Mouse (Mus musculus) hindbrain, embryonic 12.5 days (tissue): Measurements from ENCODE around the gene Gopc. TPM values are rescaled to one million over a fixed set of nuclear protein-coding genes. Genes with fewer than 3 reads are reported as not detected.
"Not testable (repeated sequence)": the region's sequence is repeated elsewhere in the genome, so short reads cannot be mapped to it uniquely, and the experiment has no call there.

Experiments used
- ATAC-seq: fragments of 200-750 bp; cut with Nextera tagmentation; 2 replicates; pipeline ENCODE4 v1.8.0; 2017; ENCODE audit warnings: moderate TSS enrichment; ENCODE audit not compliant: low FRiP score
- H3K27ac ChIP-seq: fragments of 300-500 bp; sonication (generic); 2 replicates; pipeline ENCODE4 v1.5.1; 2016; ENCODE audit warnings: mild to moderate bottlenecking
- H3K27me3 ChIP-seq: fragments of 300-500 bp; sonication (generic); 2 replicates; pipeline ENCODE4 v1.6.1; 2016; ENCODE audit warnings: mild to moderate bottlenecking
- H3K36me3 ChIP-seq: fragments of 300-500 bp; sonication (generic); 2 replicates; pipeline ENCODE4 v1.6.1; 2016; ENCODE audit warnings: mild to moderate bottlenecking
- H3K4me1 ChIP-seq: fragments of 300-500 bp; sonication (generic); 2 replicates; pipeline ENCODE4 v1.6.1; 2016
- H3K4me2 ChIP-seq: fragments of 300-500 bp; sonication (generic); replicated peaks from 2 replicates; pipeline ENCODE4 v1.6.1; 2016; ENCODE audit warnings: mild to moderate bottlenecking
- H3K4me3 ChIP-seq: fragments of 300-500 bp; sonication (generic); 2 replicates; pipeline ENCODE4 v1.5.1; 2016; ENCODE audit warnings: mild to moderate bottlenecking
- H3K9ac ChIP-seq: fragments of 300-500 bp; sonication (generic); 2 replicates; pipeline ENCODE4 v1.6.1; 2016; ENCODE audit warnings: mild to moderate bottlenecking, moderate library complexity
- H3K9me3 ChIP-seq: fragments of 300-500 bp; sonication (generic); replicated peaks from 2 replicates; pipeline ENCODE4 v1.6.1; 2016; ENCODE audit warnings: mild to moderate bottlenecking
- WGBS: fragments of 180-500 bp; shearing (Covaris S2); methylation state at CpG from one replicate; pipeline ENCODE4 v1.1.7; 2016; 5-methylcytosine and 5-hydroxymethylcytosine counted together
- polyA plus RNA-seq: library from polyadenylated mRNA; unstranded; fragments of >200 nt; fragmentation: Nextera tagmentation; extraction: Ambion mirVana; gene quantifications from 2 replicates; pipeline ENCODE4 v1.2.1, GENCODE M21; 2016

Gene Gopc
- polyA plus RNA-seq, 1 experiment from 2014 or later: 30.4 TPM

GRCm38 (mm10) chr10:52383022-52383421, 1.1 kb upstream of the Gopc start:
- Histone ChIP-seq H3K4me3 (peak overlapping the region; percentile 74; the same call in 1 of the 2 replicates), H3K27ac (no peak overlapping the region), H3K9me3 (no peaks in the 10 kb centered on the region), H3K27me3 (no peaks in the 10 kb centered on the region), H3K4me2 (peak overlapping the region; percentile 65; the same call in 1 of the 2 replicates), H3K9ac (no peak overlapping the region), H3K4me1 (peaks cover 8% of the 10 kb centered on the region), H3K36me3 (no peaks in the 10 kb centered on the region)
- ATAC-seq: no peak
- WGBS: 89% methylated on average over 6 of the region's 6 CpGs

GRCm38 (mm10) chr10:52381321-52381801, 563 bp downstream of the Gopc start:
- Histone ChIP-seq H3K36me3 (no peaks in the 10 kb centered on the region), H3K4me1 (peaks cover 8% of the 10 kb centered on the region)

GRCm38 (mm10) chr10:52377813-52378212, 4.1 kb downstream of the Gopc start:
- no peaks in the 10 kb centered on the region for H3K27me3 ChIP-seq
- H3K9me3 ChIP-seq: no peaks in the 10 kb centered on the region
- no peak overlapping the region for H3K4me3 ChIP-seq
- 97% methylated on average over 2 of the region's 2 CpGs for WGBS
- peaks cover 8% of the 10 kb centered on the region for H3K4me1 ChIP-seq
- no peak for ATAC-seq
- H3K9ac ChIP-seq: no peak overlapping the region
- no peak overlapping the region for H3K4me2 ChIP-seq
- no peak overlapping the region for H3K27ac ChIP-seq
- no peaks in the 10 kb centered on the region for H3K36me3 ChIP-seq

More at GRCm38 (mm10) chr10:52381321-52381801, 563 bp downstream of the Gopc start:
- Histone ChIP-seq H3K4me2 (peak overlapping the region; percentile 65), H3K4me3 (peak overlapping the region; percentile 74), H3K9me3 (no peaks in the 10 kb centered on the region), H3K9ac (peak overlapping the region; percentile 86), H3K27me3 (no peaks in the 10 kb centered on the region), H3K27ac (peak overlapping the region; percentile 95)
- peak; percentile 76 for ATAC-seq
- 1% methylated on average over 19 of the region's 19 CpGs for WGBS

- Histone ChIP-seq H3K9ac (no peak overlapping the region), H3K36me3 (no peaks in the 10 kb centered on the region), H3K9me3 (no peaks in the 10 kb centered on the region), H3K27ac (no peak overlapping the region), H3K4me1 (peaks cover 8% of the 10 kb centered on the region), H3K27me3 (no peaks in the 10 kb centered on the region), H3K4me3 (no peak overlapping the region), H3K4me2 (no peak overlapping the region)
- ATAC-seq: no peak
- 96% methylated on average over 2 of the region's 2 CpGs for WGBS
These were observed 5.5 kb downstream of the Gopc start for GRCm38 (mm10) chr10:52376422-52376821.

GRCm38 (mm10) chr10:52374651-52375050, 7.3 kb downstream of the Gopc start:
- H3K36me3 ChIP-seq: no peaks in the 10 kb centered on the region
- no peak for ATAC-seq
- no peaks in the 10 kb centered on the region for H3K9me3 ChIP-seq

GRCm38 (mm10) chr10:52373834-52374233, 8.1 kb downstream of the Gopc start:
- no peak overlapping the region for H3K4me2 ChIP-seq
- no peak overlapping the region for H3K27ac ChIP-seq
- H3K9ac ChIP-seq: no peak overlapping the region
- whole genome bisulfite sequencing: 82% methylated on average over 4 of the region's 4 CpGs
- no peak for ATAC-seq
- H3K4me3 ChIP-seq: no peak overlapping the region
- no peaks in the 10 kb centered on the region for H3K36me3 ChIP-seq
- no peaks in the 10 kb centered on the region for H3K9me3 ChIP-seq
- H3K27me3 ChIP-seq: no peaks in the 10 kb centered on the region
- peaks cover 3% of the 10 kb centered on the region; the same call in 1 of the 2 replicates for H3K4me1 ChIP-seq

More at GRCm38 (mm10) chr10:52374651-52375050, 7.3 kb downstream of the Gopc start:
- no peaks in the 10 kb centered on the region for H3K27me3 ChIP-seq
- H3K4me3 ChIP-seq: no peak overlapping the region
- no peak overlapping the region for H3K4me2 ChIP-seq
- H3K9ac ChIP-seq: no peak overlapping the region
- no peak overlapping the region for H3K27ac ChIP-seq
- H3K4me1 ChIP-seq: peaks cover 8% of the 10 kb centered on the region

GRCm38 (mm10) chr10:52368376-52368775, 13.5 kb downstream of the Gopc start:
- ATAC-seq: no peak
- H3K27me3 ChIP-seq: no peaks in the 10 kb centered on the region
- H3K4me1 ChIP-seq: no peaks in the 10 kb centered on the region
- H3K9me3 ChIP-seq: no peaks in the 10 kb centered on the region
- WGBS: 97% methylated on average over 4 of the region's 4 CpGs
- no peak overlapping the region for H3K27ac ChIP-seq
- no peak overlapping the region for H3K4me2 ChIP-seq
- no peaks in the 10 kb centered on the region for H3K36me3 ChIP-seq
- no peak overlapping the region for H3K9ac ChIP-seq
- no peak overlapping the region for H3K4me3 ChIP-seq

GRCm38 (mm10) chr10:52360862-52361609, 20.9 kb downstream of the Gopc start:
- WGBS: 91% methylated on average over 9 of the region's 9 CpGs
- Histone ChIP-seq H3K4me2 (no peak overlapping the region), H3K36me3 (0 out of 2 replicates have a peak, but pooled peaks cover 2% of the 10 kb centered on the region), H3K4me3 (no peak overlapping the region), H3K27me3 (no peaks in the 10 kb centered on the region), H3K9ac (no peak overlapping the region), H3K9me3 (no peaks in the 10 kb centered on the region), H3K4me1 (no peaks in the 10 kb centered on the region), H3K27ac (no peak overlapping the region)
- ATAC-seq: no peak

- ATAC-seq: no peak
- Histone ChIP-seq H3K9ac (no peak overlapping the region), H3K27ac (no peak overlapping the region), H3K36me3 (0 out of 2 replicates have a peak, but pooled peaks cover 2% of the 10 kb centered on the region), H3K4me3 (no peak overlapping the region), H3K9me3 (no peaks in the 10 kb centered on the region), H3K4me2 (no peak overlapping the region), H3K4me1 (no peaks in the 10 kb centered on the region), H3K27me3 (no peaks in the 10 kb centered on the region)
- whole genome bisulfite sequencing: 97% methylated on average over 4 of the region's 4 CpGs
These were observed 21.6 kb downstream of the Gopc start for GRCm38 (mm10) chr10:52360241-52360735.

GRCm38 (mm10) chr10:52358467-52358866, 23.5 kb downstream of the Gopc start, which contains the start of gene Gm26741:
Gm26741 (plus strand) TSS chr10:52358767.
- 95% methylated on average over 2 of the region's 2 CpGs for WGBS
- ATAC-seq: no peak

GRCm38 (mm10) chr10:52353184-52353583, 28.7 kb downstream of the Gopc start:
- Histone ChIP-seq H3K9me3 (no peaks in the 10 kb centered on the region), H3K4me3 (no peak overlapping the region), H3K27me3 (no peaks in the 10 kb centered on the region), H3K9ac (no peak overlapping the region), H3K4me2 (no peak overlapping the region), H3K27ac (no peak overlapping the region), H3K4me1 (no peaks in the 10 kb centered on the region), H3K36me3 (peaks cover 36% of the 10 kb centered on the region)
- WGBS: 83% methylated on average over 9 of the region's 9 CpGs
- ATAC-seq: no peak

More at GRCm38 (mm10) chr10:52358467-52358866, 23.5 kb downstream of the Gopc start, which contains the start of gene Gm26741:
- Histone ChIP-seq H3K36me3 (0 out of 2 replicates have a peak, but pooled peaks cover 2% of the 10 kb centered on the region), H3K9ac (no peak within 1 kb of the TSS), H3K4me1 (no peaks in the 10 kb centered on the region), H3K4me2 (no peak within 1 kb of the TSS), H3K27me3 (no peaks in the 10 kb centered on the region), H3K27ac (no peak within 1 kb of the TSS), H3K4me3 (no peak within 1 kb of the TSS), H3K9me3 (no peaks in the 10 kb centered on the region)

GRCm38 (mm10) chr10:52343324-52343723, 38.6 kb downstream of the Gopc start:
- H3K27ac ChIP-seq, H3K9ac ChIP-seq, H3K4me2 ChIP-seq, ATAC-seq, H3K4me3 ChIP-seq, H3K27me3 ChIP-seq, H3K4me1 ChIP-seq, H3K9me3 ChIP-seq: not testable (repeated sequence)
- 94% methylated on average over 4 of the region's 4 CpGs for WGBS
- peaks cover 64% of the 10 kb centered on the region for H3K36me3 ChIP-seq
